Mouse (Mus musculus) forebrain, embryonic 15.5 days (tissue): ENCODE measurements around the gene Llgl1. TPM values are rescaled to one million over a fixed set of nuclear protein-coding genes. Genes with fewer than 3 reads are reported as not detected.

Experiments used
- ATAC-seq: fragments of 200-750 bp; cut with Nextera tagmentation; replicated peaks from 2 replicates; pipeline ENCODE4 v1.8.0; 2017; ENCODE audit warnings: mild to moderate bottlenecking, moderate TSS enrichment, moderate library complexity
- H3K27ac ChIP-seq: fragments of 300-500 bp; sonication (generic); replicated peaks from 2 replicates; pipeline ENCODE4 v1.5.1; 2015; ENCODE audit warnings: mild to moderate bottlenecking, inconsistent platforms
- H3K27me3 ChIP-seq: fragments of 300-500 bp; sonication (generic); 2 replicates; pipeline ENCODE4 v1.6.1; 2015; ENCODE audit warnings: inconsistent platforms
- H3K36me3 ChIP-seq: fragments of 300-500 bp; sonication (generic); 2 replicates; pipeline ENCODE4 v1.6.1; 2015; ENCODE audit warnings: mild to moderate bottlenecking, inconsistent platforms
- H3K4me1 ChIP-seq: fragments of 300-500 bp; sonication (generic); 2 replicates; pipeline ENCODE4 v1.6.1; 2015; ENCODE audit warnings: inconsistent platforms
- H3K4me2 ChIP-seq: fragments of 300-500 bp; sonication (generic); replicated peaks from 2 replicates; pipeline ENCODE4 v1.6.1; 2015; ENCODE audit warnings: mild to moderate bottlenecking, inconsistent platforms
- H3K4me3 ChIP-seq: fragments of 300-500 bp; sonication (generic); 2 replicates; pipeline ENCODE4 v1.5.1; 2015; ENCODE audit warnings: mild to moderate bottlenecking, inconsistent platforms
- H3K9ac ChIP-seq: fragments of 300-500 bp; sonication (generic); replicated peaks from 2 replicates; pipeline ENCODE4 v1.6.1; 2015; ENCODE audit warnings: mild to moderate bottlenecking, inconsistent platforms
- H3K9me3 ChIP-seq: fragments of 300-500 bp; sonication (generic); 2 replicates; pipeline ENCODE4 v1.6.1; 2016; ENCODE audit warnings: inconsistent platforms
- WGBS: fragments of 180-500 bp; shearing (Covaris S2); methylation state at CpG from one replicate; pipeline ENCODE4 v1.1.7; 2015; ENCODE audit warnings: mixed read lengths; 5-methylcytosine and 5-hydroxymethylcytosine counted together
- polyA plus RNA-seq: library from polyadenylated mRNA; unstranded; fragments of >200 nt; fragmentation: Nextera tagmentation; extraction: Ambion mirVana; gene quantifications from 2 replicates; pipeline ENCODE4 v1.2.1, GENCODE M21; 2015

Llgl1 gene
- 81.5 and 81.8 TPM in 2 replicates for polyA plus RNA-seq

- peaks cover 42% of the 10 kb centered on the region for H3K4me1 ChIP-seq
- ATAC-seq: peak; percentile 89
- H3K27me3 ChIP-seq: no peaks in the 10 kb centered on the region
- H3K4me3 ChIP-seq: peak within 1 kb of the TSS; percentile 85
- peak within 1 kb of the TSS; percentile 67 for H3K4me2 ChIP-seq
- peak within 1 kb of the TSS; percentile 87 for H3K9ac ChIP-seq
- H3K27ac ChIP-seq: peak within 1 kb of the TSS; percentile 91
- peaks cover 5% of the 10 kb centered on the region for H3K36me3 ChIP-seq
- WGBS: under 1% methylated on average over 62 of the region's 73 CpGs
- H3K9me3 ChIP-seq: no peaks in the 10 kb centered on the region
Measured at GRCm38 (mm10) chr11:60699524-60700075, at the start of gene Llgl1. Llgl1 (plus strand) TSS chr11:60699723.

- no peaks in the 10 kb centered on the region for H3K36me3 ChIP-seq
- 69% methylated on average over 1 of the region's 1 CpGs for WGBS
- H3K9ac ChIP-seq: no peak overlapping the region
Measured at GRCm38 (mm10) chr11:60696165-60696564, 3.4 kb upstream of the Llgl1 start.

GRCm38 (mm10) chr11:60697561-60697960 lies 2.0 kb upstream of the Llgl1 start:
- Histone ChIP-seq H3K4me2 (no peak overlapping the region), H3K4me3 (no peak overlapping the region), H3K27ac (peak overlapping the region; percentile 91; the same call in 1 of the 2 replicates), H3K36me3 (no peaks in the 10 kb centered on the region), H3K27me3 (no peaks in the 10 kb centered on the region), H3K4me1 (peaks cover 32% of the 10 kb centered on the region), H3K9me3 (no peaks in the 10 kb centered on the region), H3K9ac (no peak overlapping the region)
- no peak for ATAC-seq
- 61% methylated on average over 2 of the region's 2 CpGs for WGBS

More at GRCm38 (mm10) chr11:60696165-60696564, 3.4 kb upstream of the Llgl1 start:
- Histone ChIP-seq H3K4me3 (no peak overlapping the region), H3K9me3 (no peaks in the 10 kb centered on the region), H3K4me1 (peaks cover 18% of the 10 kb centered on the region), H3K27ac (no peak overlapping the region), H3K4me2 (no peak overlapping the region), H3K27me3 (no peaks in the 10 kb centered on the region)
- ATAC-seq: no peak

GRCm38 (mm10) chr11:60698806-60699523 lies 558 bp upstream of the Llgl1 start:
- Histone ChIP-seq H3K4me3 (peak overlapping the region; percentile 85), H3K4me2 (peak overlapping the region; percentile 67), H3K36me3 (no peaks in the 10 kb centered on the region), H3K4me1 (peaks cover 42% of the 10 kb centered on the region), H3K9me3 (no peaks in the 10 kb centered on the region), H3K9ac (peak overlapping the region; percentile 41), H3K27ac (peak overlapping the region; percentile 91), H3K27me3 (no peaks in the 10 kb centered on the region)
- ATAC-seq: peak; percentile 47
- 1% methylated on average over 22 of the region's 22 CpGs for WGBS

- peak overlapping the region; percentile 91 for H3K27ac ChIP-seq
- H3K36me3 ChIP-seq: peaks cover 10% of the 10 kb centered on the region
- peak overlapping the region; percentile 85 for H3K4me3 ChIP-seq
- peaks cover 42% of the 10 kb centered on the region for H3K4me1 ChIP-seq
- 19% methylated on average over 12 of the region's 12 CpGs for WGBS
- no peak for ATAC-seq
- no peaks in the 10 kb centered on the region for H3K27me3 ChIP-seq
- peak overlapping the region; percentile 87 for H3K9ac ChIP-seq
- peak overlapping the region; percentile 67 for H3K4me2 ChIP-seq
- H3K9me3 ChIP-seq: no peaks in the 10 kb centered on the region
Measured at GRCm38 (mm10) chr11:60700320-60701185, 1.0 kb downstream of the Llgl1 start.

GRCm38 (mm10) chr11:60701611-60702010 lies 2.1 kb downstream of the Llgl1 start:
- Histone ChIP-seq H3K9me3 (no peaks in the 10 kb centered on the region), H3K36me3 (peaks cover 20% of the 10 kb centered on the region), H3K27ac (no peak overlapping the region), H3K9ac (no peak overlapping the region), H3K4me2 (peak overlapping the region; percentile 22; the same call in 1 of the 2 replicates), H3K4me1 (peaks cover 42% of the 10 kb centered on the region), H3K27me3 (no peaks in the 10 kb centered on the region), H3K4me3 (no peak overlapping the region)
- ATAC-seq: no peak
- WGBS: 79% methylated on average over 3 of the region's 4 CpGs

- peaks cover 42% of the 10 kb centered on the region for H3K4me1 ChIP-seq
- H3K9me3 ChIP-seq: no peaks in the 10 kb centered on the region
- H3K4me3 ChIP-seq: 0 out of 2 replicates have a peak overlapping the region, but pooled peaks have one; percentile 1
- H3K36me3 ChIP-seq: peaks cover 36% of the 10 kb centered on the region
- no peak overlapping the region for H3K4me2 ChIP-seq
- H3K27ac ChIP-seq: no peak overlapping the region
- no peaks in the 10 kb centered on the region for H3K27me3 ChIP-seq
- no peak overlapping the region for H3K9ac ChIP-seq
- no peak for ATAC-seq
- WGBS: 18% methylated on average over 4 of the region's 4 CpGs
Measured at GRCm38 (mm10) chr11:60703131-60703530, 3.6 kb downstream of the Llgl1 start.

GRCm38 (mm10) chr11:60704023-60704880 lies 4.7 kb downstream of the Llgl1 start:
- H3K4me2 ChIP-seq: no peak overlapping the region
- H3K9ac ChIP-seq: no peak overlapping the region
- peaks cover 34% of the 10 kb centered on the region for H3K4me1 ChIP-seq
- no peak overlapping the region for H3K4me3 ChIP-seq
- H3K36me3 ChIP-seq: peaks cover 47% of the 10 kb centered on the region
- WGBS: 95% methylated on average over 19 of the region's 19 CpGs
- no peak overlapping the region for H3K27ac ChIP-seq
- ATAC-seq: no peak
- no peaks in the 10 kb centered on the region for H3K27me3 ChIP-seq
- H3K9me3 ChIP-seq: no peaks in the 10 kb centered on the region

GRCm38 (mm10) chr11:60705255-60705654 lies 5.7 kb downstream of the Llgl1 start:
- peaks cover 33% of the 10 kb centered on the region for H3K4me1 ChIP-seq
- H3K27me3 ChIP-seq: no peaks in the 10 kb centered on the region
- H3K9me3 ChIP-seq: no peaks in the 10 kb centered on the region
- no peak overlapping the region for H3K4me3 ChIP-seq
- no peak overlapping the region for H3K27ac ChIP-seq
- H3K4me2 ChIP-seq: no peak overlapping the region
- ATAC-seq: no peak
- H3K9ac ChIP-seq: no peak overlapping the region
- H3K36me3 ChIP-seq: peaks cover 56% of the 10 kb centered on the region
- 89% methylated on average over 3 of the region's 3 CpGs for WGBS

- no peak overlapping the region for H3K4me3 ChIP-seq
- no peak for ATAC-seq
- H3K27me3 ChIP-seq: no peaks in the 10 kb centered on the region
- WGBS: 91% methylated on average over 7 of the region's 7 CpGs
- peaks cover 25% of the 10 kb centered on the region for H3K4me1 ChIP-seq
- H3K27ac ChIP-seq: no peak overlapping the region
- H3K36me3 ChIP-seq: peaks cover 64% of the 10 kb centered on the region
- H3K9me3 ChIP-seq: no peaks in the 10 kb centered on the region
- H3K4me2 ChIP-seq: no peak overlapping the region
- no peak overlapping the region for H3K9ac ChIP-seq
Measured at GRCm38 (mm10) chr11:60706076-60706475, 6.6 kb downstream of the Llgl1 start.

GRCm38 (mm10) chr11:60706696-60707480 lies 7.4 kb downstream of the Llgl1 start:
- WGBS: 86% methylated on average over 14 of the region's 14 CpGs
- H3K36me3 ChIP-seq: peaks cover 72% of the 10 kb centered on the region
- no peak for ATAC-seq
- peaks cover 17% of the 10 kb centered on the region for H3K4me1 ChIP-seq
- H3K27ac ChIP-seq: no peak overlapping the region
- no peaks in the 10 kb centered on the region for H3K27me3 ChIP-seq
- H3K9me3 ChIP-seq: no peaks in the 10 kb centered on the region
- H3K9ac ChIP-seq: no peak overlapping the region
- H3K4me2 ChIP-seq: no peak overlapping the region
- no peak overlapping the region for H3K4me3 ChIP-seq
